Mouse (Mus musculus) cortical plate, adult 2 months (tissue): ENCODE results near the gene Kif26b.

Experiments
- CTCF ChIP-seq: fragments of 200-500 bp; IDR thresholded peaks from 2 replicates; pipeline ENCODE4 v1.5.1; 2011; ENCODE audit warnings: mild to moderate bottlenecking, control low read depth, low read length; ENCODE audit not compliant: insufficient read depth; ENCODE audit errors: extremely low read depth
- POLR2A ChIP-seq: fragments of 200-500 bp; IDR thresholded peaks from 2 replicates; pipeline ENCODE4 v1.6.1; 2011; ENCODE audit warnings: mild to moderate bottlenecking, low read length, control low read depth; ENCODE audit not compliant: insufficient read depth; ENCODE audit errors: extremely low read depth

- TF ChIP-seq CTCF (no peak), POLR2A (no peak)
Observed at GRCm38 (mm10) chr1:178861392-178861762, 332.5 kb downstream of the Kif26b start.
